Mouse (Mus musculus) adrenal gland, postnatal 10 days (tissue): ENCODE results near the gene Opn5. TPM values are rescaled to one million over a fixed set of nuclear protein-coding genes. Genes with fewer than 3 reads are reported as not detected.

Experiments used
- DNase-seq: peaks from one replicate; pipeline ENCODE4 v3.0.0; 2021; ENCODE audit warnings: mixed read lengths
- long read RNA-seq, 2 experiments: library from polyadenylated mRNA; stranded (forward); transcript quantifications; one replicate each; pipeline ENCODE4 v2.0.0; 2021
- total RNA-seq, 2 experiments: library from RNA; stranded (reverse); gene quantifications; 2 replicates each; pipeline ENCODE4 v1.2.3; 2021

The Opn5 gene
- not detected for total RNA-seq
- long read RNA-seq, experiment 1: 0 reads
- long read RNA-seq, experiment 2: 0 reads

- no peak for DNase-seq
Observed at GRCm38 (mm10) chr17:42611295-42611694, at the start of gene Opn5. Opn5 (minus strand) TSS chr17:42611395.

GRCm38 (mm10) chr17:42658634-42659422, 47.6 kb upstream of the Opn5 start:
- DNase-seq: peak; percentile 59

GRCm38 (mm10) chr17:42643416-42643815, 32.2 kb upstream of the Opn5 start:
- DNase-seq: no peak

GRCm38 (mm10) chr17:42630206-42630605, 19.0 kb upstream of the Opn5 start:
- DNase-seq: no peak

GRCm38 (mm10) chr17:42613043-42613737, 2.0 kb upstream of the Opn5 start:
- peak; percentile 47 for DNase-seq

- no peak for DNase-seq
Observed at GRCm38 (mm10) chr17:42608270-42608669, 2.9 kb downstream of the Opn5 start.

- DNase-seq: peak; percentile 84
Observed at GRCm38 (mm10) chr17:42602829-42603784, 8.1 kb downstream of the Opn5 start.

- no peak for DNase-seq
Observed at GRCm38 (mm10) chr17:42586486-42586885, 24.7 kb downstream of the Opn5 start.

- DNase-seq: no peak
Observed at GRCm38 (mm10) chr17:42583029-42583331, 28.2 kb downstream of the Opn5 start.

- no peak for DNase-seq
Observed at GRCm38 (mm10) chr17:42582281-42583028, 28.7 kb downstream of the Opn5 start.

GRCm38 (mm10) chr17:42580623-42581022, 30.6 kb downstream of the Opn5 start:
- no peak for DNase-seq

- no peak for DNase-seq
Observed at GRCm38 (mm10) chr17:42580196-42580595, 31.0 kb downstream of the Opn5 start.

- no peak for DNase-seq
Observed at GRCm38 (mm10) chr17:42576671-42577168, 34.5 kb downstream of the Opn5 start.

- DNase-seq: no peak
Observed at GRCm38 (mm10) chr17:42573786-42574185, 37.4 kb downstream of the Opn5 start.

- DNase-seq: no peak
Observed at GRCm38 (mm10) chr17:42549578-42549977, 61.6 kb downstream of the Opn5 start.

- no peak for DNase-seq
Observed at GRCm38 (mm10) chr17:42530147-42530546, 81.0 kb downstream of the Opn5 start.

- no peak for DNase-seq
Observed at GRCm38 (mm10) chr17:42509356-42510262, 101.6 kb downstream of the Opn5 start.
